Mouse (Mus musculus): ENCODE results near the gene A4gnt. TPM values are rescaled to one million over a fixed set of nuclear protein-coding genes. Genes with fewer than 3 reads are reported as not detected.

A4gnt gene
- 0.05 TPM in 1 of 2 replicates, not detected in the other for polyA plus RNA-seq (2021; fragmentation: Nextera tagmentation)
- long read RNA-seq, experiment 1 = 0 reads
- long read RNA-seq, experiment 2 = 0 reads

GRCm38 (mm10) chr9:99612202-99612601 is at the start of gene A4gnt:
TSS of gene A4gnt (plus strand) at chr9:99612502.

GRCm38 (mm10) chr9:99568347-99569070 is 43.8 kb upstream of the A4gnt start, which contains the start of gene Armc8:
TSS of gene Armc8 (minus strand) at chr9:99568899.

DNA sequence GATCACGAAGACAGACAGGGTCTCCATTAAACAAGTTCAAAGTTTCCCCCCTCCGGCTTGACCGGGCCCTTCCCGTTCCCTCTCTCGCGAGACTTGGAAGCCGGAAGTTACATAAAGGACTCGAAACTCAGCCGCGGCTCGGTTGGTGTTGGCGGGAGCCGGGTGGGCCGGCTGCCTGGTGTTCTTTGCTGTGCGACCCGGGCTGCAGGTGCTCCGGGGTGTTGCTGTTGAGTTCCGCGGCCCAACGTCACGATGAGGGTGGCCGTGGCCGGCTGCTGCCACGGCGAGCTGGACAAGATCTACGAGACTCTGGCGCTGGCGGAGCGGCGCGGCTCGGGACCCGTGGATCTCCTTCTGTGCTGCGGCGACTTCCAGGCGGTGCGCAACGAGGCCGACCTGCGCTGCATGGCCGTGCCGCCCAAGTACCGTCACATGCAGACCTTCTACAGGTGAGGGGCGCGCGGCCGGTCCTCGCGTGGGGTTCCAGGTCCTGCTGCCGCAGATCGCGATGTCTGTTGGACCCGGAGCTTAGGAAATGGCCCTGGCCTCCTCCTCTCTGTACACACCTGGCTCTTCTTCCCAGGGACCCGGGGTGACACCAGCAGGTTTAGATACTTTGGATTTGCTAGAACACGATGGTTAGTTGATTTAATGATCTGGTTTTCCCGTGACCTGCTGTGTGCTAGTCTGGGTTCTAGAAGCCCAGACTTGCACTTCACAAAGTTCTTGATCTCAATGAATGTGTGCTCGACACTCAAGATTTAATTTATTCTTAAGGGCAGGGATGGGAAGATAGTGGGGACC is 36.4 kb upstream of the A4gnt start, which contains the start of gene Dbr1:
TSS of gene Dbr1 (plus strand) at position 123 of the 804 bp plus-strand sequence.

DNA sequence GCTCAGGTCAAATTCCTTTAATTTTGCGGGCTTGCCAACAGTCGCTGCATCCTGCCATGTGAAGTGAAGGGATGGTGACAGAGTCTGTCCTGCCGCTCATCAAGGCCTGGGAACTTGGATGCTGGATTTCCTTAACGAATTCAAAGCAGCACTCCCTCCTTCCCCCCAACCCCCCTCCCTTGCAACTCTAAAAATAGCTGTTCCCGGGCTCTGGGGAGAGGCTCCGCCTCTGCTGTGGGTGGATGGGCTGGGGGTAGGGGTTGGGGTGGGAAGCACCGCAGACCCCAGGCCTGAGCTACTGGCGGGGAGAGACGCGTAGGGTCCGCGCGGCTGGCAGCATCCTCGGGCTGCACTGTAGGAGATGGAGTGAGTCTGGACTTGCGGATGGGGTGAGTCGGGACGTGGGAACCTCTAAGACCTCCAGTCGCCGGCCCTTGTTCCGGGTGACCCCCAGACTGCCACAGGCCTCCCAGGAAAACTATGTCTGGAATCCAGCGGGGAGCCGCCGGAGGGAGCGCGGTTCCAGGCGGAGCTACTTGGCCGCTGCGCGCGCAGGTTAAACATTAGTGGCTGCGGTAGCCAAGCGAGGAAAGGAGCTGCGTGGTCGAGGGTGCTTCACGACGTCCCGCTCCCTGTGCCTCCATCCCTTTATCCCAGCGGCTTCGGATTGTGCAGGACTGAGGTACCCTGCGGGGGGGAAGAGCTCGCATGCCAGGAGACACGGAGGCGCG is 17.1 kb downstream of the A4gnt start, which contains the start of gene Dzip1l:
TSS of gene Dzip1l (plus strand) at position 216 of the 731 bp plus-strand sequence.

Other genes starting within 250 kb of the A4gnt start
- gene Mras, start 175.1 kb upstream of the A4gnt start, polyA plus RNA-seq (2021; fragmentation: Nextera tagmentation) = 186 and 220 TPM in 2 replicates
- 3.4 and 4.0 TPM in 2 replicates for gene Nme9, start 161.0 kb upstream of the A4gnt start, polyA plus RNA-seq (2021; fragmentation: Nextera tagmentation)
- 31.4 and 32.7 TPM in 2 replicates for gene Armc8, start 43.6 kb upstream of the A4gnt start, polyA plus RNA-seq (2021; fragmentation: Nextera tagmentation)
- 11.3 and 12.8 TPM in 2 replicates for gene Dbr1, start 36.7 kb upstream of the A4gnt start, polyA plus RNA-seq (2021; fragmentation: Nextera tagmentation)
- 4.5 and 5.2 TPM in 2 replicates for gene Dzip1l, start 17.0 kb downstream of the A4gnt start, polyA plus RNA-seq (2021; fragmentation: Nextera tagmentation)
- gene Cldn18, start 104.8 kb downstream of the A4gnt start, polyA plus RNA-seq (2021; fragmentation: Nextera tagmentation) = not detected in 2 replicates

All from layer of hippocampus, adult 6 months (tissue).